Mouse (Mus musculus): ENCODE measurements around the gene Grwd1.

GRCm38 (mm10) chr7:45859008-45859407 lies 28.3 kb upstream of the Grwd1 start:
- no peak for TF ChIP-seq CTCF (IDR thresholded peaks at IDR 0.05; ENCODE audit: extremely low read depth, insufficient read depth, insufficient read length, insufficient replicate concordance)
- no peak for TF ChIP-seq POLR2A (IDR thresholded peaks at IDR 0.05; ENCODE audit: low read depth, low read length)
